Mouse (Mus musculus): Measurements from ENCODE around the gene Dnah11. TPM values are rescaled to one million over a fixed set of nuclear protein-coding genes. Genes with fewer than 3 reads are reported as not detected.

Dnah11 gene
- polyA plus RNA-seq, 1 experiment, result not detected

- no peak overlapping the region for H3K27ac ChIP-seq (ENCODE audit: insufficient read depth, low read depth, low read length)
- peaks cover 3% of the 10 kb centered on the region; the same call in 1 of the 2 replicates for H3K4me1 ChIP-seq (ENCODE audit: control insufficient read depth, insufficient read depth, low read length)
- no peak overlapping the region for H3K4me3 ChIP-seq (ENCODE audit: insufficient read depth, low read length)
- TF ChIP-seq POLR2A (IDR thresholded peaks at IDR 0.05; ENCODE audit: borderline replicate concordance, low read depth, low read length) (no peak), CTCF (IDR thresholded peaks at IDR 0.05; ENCODE audit: low read depth, low read length) (no peak)
These were observed 348.4 kb downstream of the Dnah11 start for GRCm38 (mm10) chr12:117850472-117850871.

GRCm38 (mm10) chr12:117848621-117849020 is 350.2 kb downstream of the Dnah11 start:
- Histone ChIP-seq H3K4me1 (ENCODE audit: control insufficient read depth, insufficient read depth, low read length) (peaks cover 9% of the 10 kb centered on the region), H3K4me3 (ENCODE audit: insufficient read depth, low read length) (no peak overlapping the region), H3K27ac (ENCODE audit: insufficient read depth, low read depth, low read length) (no peak overlapping the region)
- TF ChIP-seq POLR2A (IDR thresholded peaks at IDR 0.05; ENCODE audit: borderline replicate concordance, low read depth, low read length), result no peak
- TF ChIP-seq CTCF (IDR thresholded peaks at IDR 0.05; ENCODE audit: low read depth, low read length), result no peak

- no peak for TF ChIP-seq POLR2A (IDR thresholded peaks at IDR 0.05; ENCODE audit: borderline replicate concordance, low read depth, low read length)
- TF ChIP-seq CTCF (IDR thresholded peaks at IDR 0.05; ENCODE audit: low read depth, low read length), result no peak
- Histone ChIP-seq H3K27ac (ENCODE audit: insufficient read depth, low read depth, low read length) (no peak overlapping the region), H3K4me3 (ENCODE audit: insufficient read depth, low read length) (peak overlapping the region; percentile 97), H3K4me1 (ENCODE audit: control insufficient read depth, insufficient read depth, low read length) (peaks cover 14% of the 10 kb centered on the region; the same call in 1 of the 2 replicates)
These were observed 353.9 kb downstream of the Dnah11 start for GRCm38 (mm10) chr12:117844917-117845316.

- H3K27ac ChIP-seq (ENCODE audit: insufficient read depth, low read depth, low read length), result no peak overlapping the region
- TF ChIP-seq POLR2A (IDR thresholded peaks at IDR 0.05; ENCODE audit: borderline replicate concordance, low read depth, low read length) (no peak), CTCF (IDR thresholded peaks at IDR 0.05; ENCODE audit: low read depth, low read length) (no peak)
These were observed 354.8 kb downstream of the Dnah11 start for GRCm38 (mm10) chr12:117844075-117844408.

GRCm38 (mm10) chr12:117843302-117844074 is 355.4 kb downstream of the Dnah11 start:
- Histone ChIP-seq H3K27ac (ENCODE audit: insufficient read depth, low read depth, low read length) (peak overlapping the region; percentile 54; the same call in 1 of the 2 replicates), H3K4me1 (ENCODE audit: control insufficient read depth, insufficient read depth, low read length) (peaks cover 14% of the 10 kb centered on the region; the same call in 1 of the 2 replicates), H3K4me3 (ENCODE audit: insufficient read depth, low read length) (peak overlapping the region; percentile 97)
- TF ChIP-seq POLR2A (IDR thresholded peaks at IDR 0.05; ENCODE audit: borderline replicate concordance, low read depth, low read length) (no peak), CTCF (IDR thresholded peaks at IDR 0.05; ENCODE audit: low read depth, low read length) (no peak)

More at GRCm38 (mm10) chr12:117844075-117844408, 354.8 kb downstream of the Dnah11 start:
- Histone ChIP-seq H3K4me3 (ENCODE audit: insufficient read depth, low read length) (peak overlapping the region; percentile 97), H3K4me1 (ENCODE audit: control insufficient read depth, insufficient read depth, low read length) (peaks cover 14% of the 10 kb centered on the region; the same call in 1 of the 2 replicates)

- Histone ChIP-seq H3K4me1 (ENCODE audit: control insufficient read depth, insufficient read depth, low read length) (peaks cover 16% of the 10 kb centered on the region), H3K4me3 (ENCODE audit: insufficient read depth, low read length) (no peak overlapping the region), H3K27ac (ENCODE audit: insufficient read depth, low read depth, low read length) (no peak overlapping the region)
- TF ChIP-seq POLR2A (IDR thresholded peaks at IDR 0.05; ENCODE audit: borderline replicate concordance, low read depth, low read length) (no peak), CTCF (IDR thresholded peaks at IDR 0.05; ENCODE audit: low read depth, low read length) (no peak)
These were observed 356.2 kb downstream of the Dnah11 start for GRCm38 (mm10) chr12:117842676-117843075.

GRCm38 (mm10) chr12:117840705-117841104 is 358.1 kb downstream of the Dnah11 start:
- TF ChIP-seq POLR2A (IDR thresholded peaks at IDR 0.05; ENCODE audit: borderline replicate concordance, low read depth, low read length) (no peak), CTCF (IDR thresholded peaks at IDR 0.05; ENCODE audit: low read depth, low read length) (no peak)
- H3K27ac ChIP-seq (ENCODE audit: insufficient read depth, low read depth, low read length), result no peak overlapping the region
- H3K4me3 ChIP-seq (ENCODE audit: insufficient read depth, low read length), result no peak overlapping the region
- peaks cover 27% of the 10 kb centered on the region for H3K4me1 ChIP-seq (ENCODE audit: control insufficient read depth, insufficient read depth, low read length)

- H3K4me3 ChIP-seq (ENCODE audit: insufficient read depth, low read length), result no peak overlapping the region
- H3K4me1 ChIP-seq (ENCODE audit: control insufficient read depth, insufficient read depth, low read length), result peaks cover 17% of the 10 kb centered on the region
- peak overlapping the region; percentile 32; the same call in 1 of the 2 replicates for H3K27ac ChIP-seq (ENCODE audit: insufficient read depth, low read depth, low read length)
- TF ChIP-seq POLR2A (IDR thresholded peaks at IDR 0.05; ENCODE audit: borderline replicate concordance, low read depth, low read length), result no peak
These were observed 361.5 kb downstream of the Dnah11 start for GRCm38 (mm10) chr12:117837376-117837775.

- no peak overlapping the region for H3K27ac ChIP-seq (ENCODE audit: insufficient read depth, low read depth, low read length)
- H3K4me1 ChIP-seq (ENCODE audit: control insufficient read depth, insufficient read depth, low read length), result peaks cover 30% of the 10 kb centered on the region
- no peak overlapping the region for H3K4me3 ChIP-seq (ENCODE audit: insufficient read depth, low read length)
- TF ChIP-seq CTCF (IDR thresholded peaks at IDR 0.05; ENCODE audit: low read depth, low read length) (no peak), POLR2A (IDR thresholded peaks at IDR 0.05; ENCODE audit: borderline replicate concordance, low read depth, low read length) (no peak)
These were observed 363.5 kb downstream of the Dnah11 start for GRCm38 (mm10) chr12:117835371-117835770.

GRCm38 (mm10) chr12:117834652-117835051 is 364.2 kb downstream of the Dnah11 start:
- H3K4me1 ChIP-seq (ENCODE audit: control insufficient read depth, insufficient read depth, low read length), result peaks cover 32% of the 10 kb centered on the region
- H3K27ac ChIP-seq (ENCODE audit: insufficient read depth, low read depth, low read length), result no peak overlapping the region
- TF ChIP-seq CTCF (IDR thresholded peaks at IDR 0.05; ENCODE audit: low read depth, low read length) (no peak), POLR2A (IDR thresholded peaks at IDR 0.05; ENCODE audit: borderline replicate concordance, low read depth, low read length) (no peak)
- no peak overlapping the region for H3K4me3 ChIP-seq (ENCODE audit: insufficient read depth, low read length)

Data from bone marrow macrophage, adult 2 months (primary cell).